In the genomic region with DNA sequence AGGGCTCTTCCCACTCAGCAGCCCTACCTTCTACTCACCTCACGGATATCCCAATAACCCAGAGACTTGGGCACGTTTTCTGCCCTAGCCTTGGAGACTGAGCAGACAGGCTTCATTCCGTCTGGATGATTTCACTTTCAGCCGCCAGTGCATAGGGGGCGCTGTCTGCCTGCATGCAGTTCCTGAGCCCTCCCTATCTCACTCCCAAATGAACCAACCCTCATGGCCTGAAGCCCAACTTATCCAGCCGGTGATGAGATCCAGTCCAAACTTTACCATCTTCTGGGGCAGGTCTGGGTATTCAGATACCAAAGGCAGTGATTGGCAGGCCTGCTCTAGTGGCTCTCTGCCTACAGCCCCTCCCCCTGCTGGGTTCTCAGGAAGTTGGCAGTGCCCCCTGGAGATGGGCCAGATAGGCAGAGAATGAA, we compare ENCODE assay signal across 8 mouse cellular contexts. TPM values are rescaled to one million over a fixed set of nuclear protein-coding genes. Genes with fewer than 3 reads are reported as not detected.
DNase-seq lines count a peak whose midpoint lies in the region; ATAC-seq and TF ChIP-seq lines count a peak whose summit lies in the region.
"Had no signal": no experiment of that assay in that cellular context is flagged by ENCODE, and none has a peak within 500 bp of the region (broad histone marks: within the 10 kb centered on the region; RNA-seq: fewer than 3 reads in every experiment).

No protein-coding gene starts in this region.

- no peaks in the 10 kb centered on the region for H3K36me3 ChIP-seq in forebrain, embryonic 16.5 days (ENCODE audit: control insufficient read depth, insufficient read depth)
- H3K36me3 ChIP-seq in hindbrain, embryonic 14.5 days (replicated peaks; ENCODE audit: control insufficient read depth, insufficient read depth): no peaks in the 10 kb centered on the region
- no peaks in the 10 kb centered on the region for H3K36me3 ChIP-seq in small intestine, adult 2 months (ENCODE audit: control insufficient read depth, insufficient read depth, low read length)
- H3K36me3 ChIP-seq: limb, embryonic 15.5 days had no signal

- no peak overlapping the region for H3K9ac ChIP-seq in forebrain, embryonic 16.5 days (replicated peaks; ENCODE audit: low read depth, low read length)
- no peak overlapping the region for H3K9ac ChIP-seq in hindbrain, embryonic 14.5 days
- H3K9ac ChIP-seq: limb, embryonic 15.5 days had no signal

- peaks cover 7% of the 10 kb centered on the region for H3K4me1 ChIP-seq in forebrain, embryonic 16.5 days (replicated peaks; ENCODE audit: control insufficient read depth, insufficient read depth, low read length)
- no peaks in the 10 kb centered on the region for H3K4me1 ChIP-seq in hindbrain, embryonic 14.5 days (replicated peaks; ENCODE audit: control insufficient read depth, insufficient read depth, low read length)
- peaks cover 3% of the 10 kb centered on the region; the same call in 1 of the 2 replicates for H3K4me1 ChIP-seq in small intestine, adult 2 months (ENCODE audit: control insufficient read depth, insufficient read depth, insufficient read length, low read length)

- H3K9me3 ChIP-seq in forebrain, embryonic 16.5 days (ENCODE audit: control insufficient read depth, low read length): no peaks in the 10 kb centered on the region
- H3K9me3 ChIP-seq in hindbrain, embryonic 14.5 days (ENCODE audit: control insufficient read depth, low read length): no peaks in the 10 kb centered on the region
- H3K9me3 ChIP-seq: limb, embryonic 15.5 days had no signal

- POLR2A ChIA-PET in Patski (lab: Charles Lee): interaction anchor here (1.3 to 2.4 kb wide), 2 partner anchors 14 to 64 kb away, joined by 3 to 6 read pairs; partner anchors contain the start of gene Gstm1

- 18% methylated on average over 6 of the region's 6 CpGs for WGBS in forebrain, embryonic 16.5 days
- 25% methylated on average over 6 of the region's 6 CpGs for WGBS in hindbrain, embryonic 14.5 days
- WGBS in small intestine, adult 2 months: 7% methylated on average over 6 of the region's 6 CpGs

- TF ChIP-seq CTCF in Patski (IDR thresholded peaks at IDR 0.05): peak; percentile 97
- peak; percentile 86; the same call in 1 of the 2 replicates for TF ChIP-seq CTCF in small intestine, adult 2 months (IDR thresholded peaks at IDR 0.05; ENCODE audit: extremely low read depth, insufficient read length, insufficient replicate concordance, low read depth, low read length)

- ATAC-seq in Patski: peak; percentile 71
- ATAC-seq in forebrain, embryonic 16.5 days: peak; percentile 87
- ATAC-seq in hindbrain, embryonic 14.5 days (ENCODE audit: low FRiP score): peak; percentile 80; the same call in 1 of the 2 replicates
- ATAC-seq in megakaryocyte progenitor cell, adult 5-6 weeks (replicated peaks; ENCODE audit: poor library complexity): peak; percentile 94

- TF ChIP-seq POLR2A in small intestine, adult 2 months (IDR thresholded peaks at IDR 0.05; ENCODE audit: low read depth, low read length): no peak

- CTCF ChIA-PET in Patski (lab: Charles Lee): interaction anchor here (0.6 to 3.8 kb wide), 20 partner anchors 11 to 193 kb away, joined by 3 to 23 read pairs (median 4); partner anchors contain the start of genes Gnai3, Gstm1, Gstm2 and Gstm6

- in situ Hi-C loops in Patski (cut with MboI; ENCODE audit: low pct_unique_long_range_greater_than_20kb): loop anchor here (5.0 kb wide), 1 partner anchor 64 kb away; the partner anchor contains the start of gene Gstm1

- DNase-seq in Patski (ENCODE audit: low read depth, low spot score): peak; percentile 44
- DNase-seq in c-Kit-positive CD71-positive TER-119-negative erythroid progenitor cells, embryonic 14.5 days (ENCODE audit: low read depth): peak; percentile 25
- peak; percentile 58 for DNase-seq in hindbrain, embryonic 14.5 days (ENCODE audit: low spot score)
- DNase-seq in layer of hippocampus, postnatal 14 days (ENCODE audit: low spot score in 2 of 2): peak; percentile 77 to 85

- H3K4me2 ChIP-seq in forebrain, embryonic 16.5 days (ENCODE audit: low read length): no peak overlapping the region
- no peak overlapping the region for H3K4me2 ChIP-seq in hindbrain, embryonic 14.5 days (replicated peaks)
- H3K4me2 ChIP-seq: limb, embryonic 15.5 days had no signal

- no peak overlapping the region for H3K4me3 ChIP-seq in forebrain, embryonic 16.5 days (replicated peaks; ENCODE audit: low read length)
- no peak overlapping the region for H3K4me3 ChIP-seq in hindbrain, embryonic 14.5 days (replicated peaks; ENCODE audit: low read length)
- H3K4me3 ChIP-seq in small intestine, adult 2 months (ENCODE audit: low read depth, low read length): no peak overlapping the region
- H3K4me3 ChIP-seq: limb, embryonic 15.5 days had no signal

- no peak overlapping the region; the same call in 1 of the 2 replicates for H3K27ac ChIP-seq in forebrain, embryonic 16.5 days (ENCODE audit: low read length)
- H3K27ac ChIP-seq in hindbrain, embryonic 14.5 days: no peak overlapping the region
- no peak overlapping the region for H3K27ac ChIP-seq in small intestine, adult 2 months (ENCODE audit: insufficient read depth, low read depth, low read length)
- H3K27ac ChIP-seq: limb, embryonic 15.5 days had no signal

- H3K27me3 ChIP-seq in Patski: no peaks in the 10 kb centered on the region
- no peaks in the 10 kb centered on the region for H3K27me3 ChIP-seq in forebrain, embryonic 16.5 days (replicated peaks; ENCODE audit: control insufficient read depth, insufficient read depth, low read length)
- H3K27me3 ChIP-seq in hindbrain, embryonic 14.5 days (ENCODE audit: control insufficient read depth, insufficient read depth, low read length): no peaks in the 10 kb centered on the region
- H3K27me3 ChIP-seq in small intestine, adult 2 months (ENCODE audit: control insufficient read depth, insufficient read depth, low read length): no peaks in the 10 kb centered on the region
- H3K27me3 ChIP-seq: limb, embryonic 15.5 days had no signal

RNA-seq across cellular contexts. Expression of gene Gstm6, which starts 9.8 kb away (rescaled TPM):
- polyA plus RNA-seq in Patski (2021): 0.15 TPM
- polyA plus RNA-seq in forebrain, embryonic 16.5 days (2015; fragmentation: Nextera tagmentation; extraction: Ambion mirVana): 10.2 and 11.7 TPM in 2 replicates
- polyA plus RNA-seq in hindbrain, embryonic 14.5 days (2014; fragmentation: Nextera tagmentation; extraction: Ambion mirVana): 8.1 and 9.3 TPM in 2 replicates
- 1 to 10 TPM; 7.8 to 9.8 TPM for total RNA-seq in layer of hippocampus, postnatal 14 days (2021)
- 0.22 TPM in 1 of 2 replicates, not detected in the other for total RNA-seq in megakaryocyte progenitor cell, adult 5-6 weeks (2015)
- total RNA-seq in megakaryocyte progenitor cell, adult 5-6 weeks (2017): not detected in 2 replicates
- 9.5 and 20.7 TPM in 2 replicates for polyA plus RNA-seq in small intestine, adult 2 months (2012; rRNA removed)

RNA-seq across cellular contexts. Expression of gene Gstm3, which starts 15.7 kb away (rescaled TPM):
- polyA plus RNA-seq in Patski (2021): not detected
- not detected in 2 replicates for polyA plus RNA-seq in forebrain, embryonic 16.5 days (2015; fragmentation: Nextera tagmentation; extraction: Ambion mirVana)
- not detected in 2 replicates for polyA plus RNA-seq in hindbrain, embryonic 14.5 days (2014; fragmentation: Nextera tagmentation; extraction: Ambion mirVana)
- not detected for total RNA-seq in layer of hippocampus, postnatal 14 days (2021)
- total RNA-seq in megakaryocyte progenitor cell, adult 5-6 weeks (2015): not detected in 2 replicates
- total RNA-seq in megakaryocyte progenitor cell, adult 5-6 weeks (2017): not detected in 2 replicates
- polyA plus RNA-seq in small intestine, adult 2 months (2012; rRNA removed): 159 and 411 TPM in 2 replicates
- polyA plus RNA-seq: limb, embryonic 15.5 days had no signal

RNA-seq across cellular contexts. Expression of gene Gstm7, which starts 21.7 kb away (rescaled TPM):
- polyA plus RNA-seq in Patski (2021): 13.3 TPM
- polyA plus RNA-seq in forebrain, embryonic 16.5 days (2015; fragmentation: Nextera tagmentation; extraction: Ambion mirVana): 65.5 and 70.7 TPM in 2 replicates
- polyA plus RNA-seq in hindbrain, embryonic 14.5 days (2014; fragmentation: Nextera tagmentation; extraction: Ambion mirVana): 45.8 and 54.6 TPM in 2 replicates
- 10 to 100 TPM; 88.4 to 91.6 TPM for total RNA-seq in layer of hippocampus, postnatal 14 days (2021)
- total RNA-seq in megakaryocyte progenitor cell, adult 5-6 weeks (2015): 4.4 and 5.7 TPM in 2 replicates
- total RNA-seq in megakaryocyte progenitor cell, adult 5-6 weeks (2017): 1.6 and 1.9 TPM in 2 replicates
- polyA plus RNA-seq in small intestine, adult 2 months (2012; rRNA removed): 9.4 and 29.1 TPM in 2 replicates

RNA-seq across cellular contexts. Expression of gene Gstm2, which starts 32.9 kb away (rescaled TPM):
- 11.7 TPM for polyA plus RNA-seq in Patski (2021)
- 4.2 and 9.2 TPM in 2 replicates for polyA plus RNA-seq in forebrain, embryonic 16.5 days (2015; fragmentation: Nextera tagmentation; extraction: Ambion mirVana)
- polyA plus RNA-seq in hindbrain, embryonic 14.5 days (2014; fragmentation: Nextera tagmentation; extraction: Ambion mirVana): 7.9 and 8.4 TPM in 2 replicates
- 1 to 10 TPM; 2.2 to 4.0 TPM for total RNA-seq in layer of hippocampus, postnatal 14 days (2021)
- 2.1 and 2.2 TPM in 2 replicates for total RNA-seq in megakaryocyte progenitor cell, adult 5-6 weeks (2015)
- total RNA-seq in megakaryocyte progenitor cell, adult 5-6 weeks (2017): 4.8 and 6.8 TPM in 2 replicates
- polyA plus RNA-seq in small intestine, adult 2 months (2012; rRNA removed): 26.7 and 56.7 TPM in 2 replicates

RNA-seq across cellular contexts. Expression of gene Gstm5, which starts 57.7 kb away (rescaled TPM):
- 150 TPM for polyA plus RNA-seq in Patski (2021)
- 173 and 174 TPM in 2 replicates for polyA plus RNA-seq in forebrain, embryonic 16.5 days (2015; fragmentation: Nextera tagmentation; extraction: Ambion mirVana)
- 255 and 259 TPM in 2 replicates for polyA plus RNA-seq in hindbrain, embryonic 14.5 days (2014; fragmentation: Nextera tagmentation; extraction: Ambion mirVana)
- total RNA-seq in layer of hippocampus, postnatal 14 days (2021): 100 to 1,000 TPM; 229 to 240 TPM
- 38.2 and 61.5 TPM in 2 replicates for total RNA-seq in megakaryocyte progenitor cell, adult 5-6 weeks (2015)
- total RNA-seq in megakaryocyte progenitor cell, adult 5-6 weeks (2017): 23.6 and 30.6 TPM in 2 replicates
- 6.6 and 11.3 TPM in 2 replicates for polyA plus RNA-seq in small intestine, adult 2 months (2012; rRNA removed)

Comparison
In these comparisons a context has a peak if more than half of its experiments do, and no peak if none do; other contexts are left out.
1. DNase-seq: peak in every context shown above with its lines; median percentile 81 in layer of hippocampus, postnatal 14 days; 58 in hindbrain, embryonic 14.5 days; 44 in Patski; 25 in c-Kit-positive CD71-positive TER-119-negative erythroid progenitor cells, embryonic 14.5 days.
2. RNA of gene Gstm3, which starts 15.7 kb away (polyA plus RNA-seq): 159 to 411 TPM in small intestine, adult 2 months; not detected in Patski (single experiment), not detected in forebrain, embryonic 16.5 days and not detected in hindbrain, embryonic 14.5 days; every median in the first group is over 100 times any median in the second.
3. Peak in every context shown above with its lines, with median percentiles within 50 percentile points of each other: ATAC-seq.